Mouse (Mus musculus) testis, postnatal 10 days (tissue): Measurements from ENCODE around the gene Filip1l.

ENCODE experiments used
- DNase-seq: peaks from one replicate; pipeline ENCODE4 v3.0.0; 2021; ENCODE audit warnings: low spot score

The Filip1l gene

DNA sequence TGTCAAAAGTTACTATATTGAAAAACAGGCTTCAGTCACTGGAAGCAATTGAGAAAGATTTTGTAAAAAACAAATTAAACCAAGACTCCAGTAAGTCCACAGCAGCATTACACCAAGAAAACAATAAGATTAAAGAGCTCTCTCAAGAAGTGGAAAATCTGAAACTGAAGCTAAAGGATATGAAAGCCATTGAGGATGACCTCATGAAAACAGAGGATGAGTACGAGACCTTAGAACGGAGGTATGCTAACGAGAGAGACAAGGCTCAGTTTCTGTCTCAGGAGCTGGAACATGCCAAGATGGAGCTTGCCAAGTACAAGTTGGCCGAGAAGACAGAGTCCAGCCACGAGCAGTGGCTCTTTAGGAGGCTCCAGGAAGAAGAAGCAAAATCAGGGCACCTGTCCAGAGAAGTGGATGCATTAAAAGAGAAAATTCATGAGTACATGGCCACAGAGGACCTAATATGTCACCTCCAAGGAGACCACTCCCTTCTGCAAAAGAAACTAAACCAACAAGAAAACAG lies 218.0 kb downstream of the Filip1l start:
- no peak for DNase-seq

DNA sequence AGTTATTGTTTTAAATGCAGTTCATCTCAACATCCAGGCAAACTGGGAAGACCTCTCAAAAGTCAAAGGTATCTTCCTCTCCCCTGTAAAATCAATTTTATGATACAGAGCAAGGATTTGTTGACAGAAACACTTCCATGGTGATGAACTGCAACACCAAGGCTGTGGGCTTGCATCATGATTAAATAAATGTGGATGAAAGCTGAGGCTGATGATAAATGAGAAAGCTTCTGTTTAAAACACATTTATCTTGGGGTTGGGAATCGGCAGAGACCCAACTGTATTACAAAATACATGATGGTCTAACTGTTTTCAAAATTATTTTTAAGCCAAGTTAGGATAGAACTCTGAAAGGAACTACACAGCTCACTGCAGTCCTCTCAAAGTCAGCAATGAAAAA lies 220.9 kb downstream of the Filip1l start:
- DNase-seq = no peak

DNA sequence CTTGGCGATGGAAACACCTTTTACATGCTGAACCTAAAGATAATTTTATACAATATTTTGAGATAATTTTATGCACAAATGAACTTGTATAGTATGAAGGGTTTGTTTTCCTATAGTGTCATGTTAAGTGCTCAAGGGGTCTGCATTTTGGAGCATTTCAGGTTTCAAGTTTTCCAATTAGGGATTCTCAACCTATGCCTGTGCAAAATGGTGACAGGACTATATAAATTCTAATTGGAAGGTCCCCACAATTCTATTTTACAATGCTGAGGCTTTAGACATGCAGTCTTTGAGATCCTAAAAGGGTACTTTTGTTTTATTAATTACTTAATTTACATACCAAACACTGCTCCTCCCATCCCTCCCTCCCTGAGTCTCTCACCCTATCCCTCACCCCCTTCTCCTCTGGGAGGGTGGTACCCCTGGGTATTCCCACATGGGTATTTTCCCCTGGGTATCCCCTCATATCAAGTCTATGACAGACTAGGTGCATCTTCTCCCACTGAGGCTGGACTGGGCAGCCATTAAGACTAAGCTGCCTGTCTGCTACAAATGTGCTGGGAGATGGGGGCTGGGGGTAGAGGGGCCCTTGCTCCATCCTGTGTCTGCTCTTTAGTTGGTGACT lies 223.0 kb downstream of the Filip1l start:
- no peak for DNase-seq

DNA sequence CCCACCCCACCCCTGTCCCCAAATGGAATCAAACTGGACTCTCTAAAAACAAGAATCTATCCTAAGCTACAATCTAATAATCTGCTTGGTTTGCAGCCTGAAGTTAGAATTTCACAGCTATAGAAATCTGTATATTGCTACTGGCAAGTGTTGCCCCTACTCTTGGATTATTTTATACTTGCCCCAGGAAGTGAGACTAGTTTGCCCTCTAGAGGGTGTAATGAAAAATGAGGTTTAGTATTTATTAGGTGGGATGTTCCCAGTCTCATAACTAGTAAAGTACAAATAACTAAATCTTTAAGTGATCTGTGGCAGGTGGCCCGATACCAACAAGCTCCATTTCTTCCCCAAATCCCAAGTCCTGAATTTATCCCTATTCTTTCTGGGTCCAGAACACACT lies 224.6 kb downstream of the Filip1l start:
- no peak for DNase-seq

DNA sequence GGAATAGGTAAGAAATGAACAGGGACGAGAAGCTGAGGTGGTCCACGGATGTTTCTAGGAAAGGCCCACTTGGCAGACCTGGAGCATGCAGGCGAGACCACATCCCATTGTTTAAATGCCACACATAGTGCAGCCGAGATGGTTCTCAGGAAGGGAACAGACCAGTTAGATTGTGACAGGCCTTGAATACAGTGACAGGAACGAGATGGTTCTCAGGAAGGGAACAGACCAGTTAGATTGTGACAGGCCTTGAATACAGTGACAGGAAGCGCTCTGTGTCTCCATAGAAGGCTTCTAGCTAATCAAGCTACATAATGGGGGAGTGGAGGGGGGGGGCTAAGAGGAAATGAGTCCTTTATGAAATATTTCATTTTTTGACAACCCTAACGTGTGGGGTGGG lies 227.1 kb downstream of the Filip1l start:
- DNase-seq = no peak

DNA sequence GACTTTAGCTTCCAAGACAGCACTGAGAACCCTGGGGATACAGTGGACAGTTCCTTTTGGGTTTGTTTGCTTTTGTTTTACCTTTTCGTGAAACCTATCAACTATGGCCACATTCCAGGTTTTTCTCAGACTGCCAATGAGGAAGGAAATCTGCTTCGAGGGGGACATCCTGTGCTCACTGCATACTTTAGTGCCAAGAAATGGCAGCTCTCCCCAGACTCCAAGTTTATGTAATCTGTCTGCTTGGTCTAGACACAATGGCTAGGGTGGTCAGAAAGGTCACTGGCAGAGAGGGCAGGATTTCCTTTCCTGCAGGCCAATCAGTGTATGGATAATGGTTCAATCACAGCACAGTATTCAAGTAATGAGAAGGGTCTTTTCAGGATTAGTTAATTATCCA lies 229.1 kb downstream of the Filip1l start:
- no peak for DNase-seq

DNA sequence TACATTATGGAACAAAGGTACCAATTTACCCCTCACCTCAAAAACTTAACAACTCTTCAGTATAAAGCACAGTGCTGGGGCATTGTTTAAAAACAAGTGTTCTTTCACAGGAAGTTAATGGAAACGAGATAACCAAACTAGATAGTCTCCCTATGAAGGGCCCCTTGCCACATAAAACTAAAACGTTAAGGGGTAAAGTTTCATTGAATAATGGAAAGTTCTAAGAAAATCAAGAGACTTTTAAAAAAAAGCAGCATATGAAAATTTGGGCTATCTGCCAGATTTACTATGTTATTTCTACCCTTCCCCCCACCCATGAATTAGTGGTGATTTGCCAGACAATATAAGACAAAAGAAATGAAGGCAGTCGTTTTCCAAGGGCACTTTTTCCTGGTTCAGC lies 232.3 kb downstream of the Filip1l start:
- DNase-seq = no peak

DNA sequence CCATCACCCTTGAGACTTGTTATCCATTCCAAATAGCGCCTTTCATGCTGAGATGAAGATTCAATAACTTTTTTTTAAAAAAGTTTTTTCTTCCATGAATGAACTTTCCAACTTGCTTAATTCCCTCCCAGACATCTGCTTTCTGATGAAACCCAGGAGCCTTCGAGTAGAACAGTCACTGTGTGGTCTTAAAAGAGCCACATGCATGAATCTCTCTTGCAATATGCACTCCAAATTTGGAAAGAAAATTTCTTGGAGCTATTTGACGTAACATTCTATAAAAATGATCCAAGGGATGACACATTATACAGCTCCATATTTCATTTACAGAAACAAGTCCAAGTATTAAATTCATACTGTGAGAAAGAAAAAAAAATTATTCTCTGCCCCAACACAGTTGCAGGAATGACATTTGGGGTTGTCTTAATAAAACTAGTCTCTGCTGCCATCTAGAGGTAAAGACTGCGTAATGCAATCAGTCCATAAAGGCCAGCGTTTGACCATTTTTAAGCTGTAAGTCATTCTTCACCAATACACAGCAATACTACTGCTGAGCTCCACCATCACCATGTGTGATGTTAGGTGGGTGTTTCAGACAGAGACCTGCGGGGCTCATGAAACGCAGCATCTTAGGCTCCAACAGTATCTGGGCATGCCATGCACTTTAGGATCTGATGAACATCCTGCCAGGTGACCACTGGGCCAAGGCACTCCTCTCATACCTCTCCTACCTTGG lies 240.7 kb downstream of the Filip1l start:
- no peak for DNase-seq

DNA sequence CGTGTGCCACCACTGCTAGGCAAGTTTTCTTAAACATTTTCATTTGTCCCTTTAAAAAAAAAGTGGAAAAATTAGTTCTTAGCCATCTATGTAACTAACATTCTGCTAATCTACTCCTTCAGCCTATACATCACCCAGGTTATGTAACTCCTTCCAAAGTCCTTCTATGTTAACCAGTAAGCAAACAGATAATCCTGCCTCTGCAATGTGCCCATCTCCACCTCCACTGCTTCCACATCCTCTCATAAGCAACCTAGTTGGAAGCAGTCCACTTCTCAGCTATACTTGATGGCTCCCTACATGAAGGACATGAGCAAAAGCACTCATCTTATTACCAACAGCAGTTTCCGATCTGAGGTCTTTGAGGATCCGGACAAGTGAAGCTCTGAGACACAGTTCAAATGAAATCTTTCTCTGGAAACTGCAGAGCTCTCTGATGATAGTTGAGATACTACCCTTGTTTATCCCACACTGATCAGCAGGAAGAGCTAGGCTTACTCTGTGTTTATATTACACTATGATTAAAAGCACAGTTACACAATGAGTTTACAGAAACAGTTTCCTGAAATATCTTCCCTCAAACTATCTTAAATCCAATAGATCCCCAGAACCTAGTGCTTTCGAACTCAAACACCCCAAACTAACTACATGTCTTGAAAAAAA lies 244.5 kb downstream of the Filip1l start:
- no peak for DNase-seq

DNA sequence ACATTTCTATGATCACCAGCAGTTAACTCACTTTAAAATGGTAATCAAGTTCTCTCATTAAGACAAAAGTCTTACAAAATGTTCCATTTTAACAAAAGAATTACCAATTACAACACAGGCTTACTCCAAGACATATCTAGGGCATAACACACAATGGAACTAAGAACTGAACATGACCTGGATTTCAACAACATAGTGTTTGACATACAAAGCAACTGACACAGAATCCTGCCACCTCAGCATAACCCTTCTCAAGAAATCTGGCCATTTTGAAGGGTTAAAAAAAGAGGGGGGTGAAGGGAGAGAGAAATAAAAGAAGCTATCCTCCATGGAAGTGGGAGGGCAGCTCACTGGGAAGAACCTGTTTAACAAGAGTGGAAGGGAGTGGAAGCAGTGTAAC lies 248.1 kb downstream of the Filip1l start:
- no peak for DNase-seq

DNA sequence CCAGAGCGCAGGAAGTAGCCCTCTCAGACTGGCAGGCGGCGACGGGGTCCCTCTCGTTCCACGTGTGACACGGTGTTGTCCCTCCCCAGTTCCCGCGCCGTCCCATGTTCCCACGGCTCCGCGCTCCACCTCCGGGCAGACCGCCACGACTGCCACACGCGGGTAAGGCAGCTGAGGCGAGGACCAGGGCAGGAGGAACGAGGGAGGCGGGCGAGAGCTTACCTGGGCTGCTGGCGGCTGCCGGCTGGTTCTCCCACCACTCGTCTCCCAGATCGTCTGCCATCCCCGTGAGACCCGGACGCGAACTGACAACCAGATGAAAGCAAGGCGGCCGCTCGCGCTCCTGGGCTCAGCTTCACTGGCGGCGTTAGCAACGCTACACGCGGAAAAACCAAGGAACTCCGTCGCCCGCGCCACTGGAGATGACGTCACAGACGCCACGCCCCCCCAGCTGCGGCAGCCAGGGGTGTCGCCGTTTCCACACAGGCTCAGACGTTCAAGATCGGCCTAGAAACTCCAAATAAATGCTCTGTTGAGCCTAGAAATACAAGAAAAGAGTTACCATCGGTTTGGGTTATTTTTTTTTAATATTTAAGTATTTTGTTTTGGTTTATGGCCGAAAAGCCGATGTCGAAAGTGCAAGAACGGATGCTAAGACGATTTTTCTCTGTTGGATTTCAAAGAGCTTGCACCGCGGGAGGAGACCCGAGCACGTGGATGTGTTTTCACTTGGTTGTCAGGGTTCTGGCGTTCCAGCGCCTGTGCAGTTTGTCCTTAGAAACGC lies 253.7 kb downstream of the Filip1l start, which contains the start of gene Cmss1:
TSS of gene Cmss1 (minus strand) at position 421 of the 784 bp plus-strand sequence.
- peak; percentile 94 for DNase-seq

DNA sequence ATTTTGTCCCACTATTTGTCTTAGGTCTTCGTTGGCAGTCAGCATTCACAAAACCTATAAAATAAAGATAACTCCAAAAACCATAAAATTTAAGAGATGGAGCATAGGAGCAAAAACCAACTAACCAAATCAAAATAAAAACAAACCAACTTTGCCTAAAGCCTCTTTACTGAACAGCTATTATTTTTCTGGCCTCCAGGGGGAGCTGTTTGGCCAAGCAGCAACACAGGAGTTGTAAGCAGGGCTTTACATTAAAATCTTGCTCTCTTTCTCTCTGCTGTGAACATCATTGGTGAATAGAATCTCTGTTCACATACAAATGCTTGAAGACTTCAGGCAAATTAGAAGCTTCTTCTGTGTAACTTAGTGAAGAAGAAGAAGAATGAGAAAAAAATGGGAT lies 258.9 kb downstream of the Filip1l start:
- DNase-seq = peak; percentile 49
